Mouse (Mus musculus) kidney, embryonic 15.5 days (tissue): ENCODE measurements around the gene Klhl15. TPM values are rescaled to one million over a fixed set of nuclear protein-coding genes. Genes with fewer than 3 reads are reported as not detected.
"Not testable (repeated sequence)": the region's sequence is repeated elsewhere in the genome, so short reads cannot be mapped to it uniquely, and the experiment has no call there.

Experiments
- ATAC-seq: fragments of 200-750 bp; cut with Nextera tagmentation; replicated peaks from 2 replicates; pipeline ENCODE4 v1.8.0; 2017; ENCODE audit warnings: moderate TSS enrichment; ENCODE audit not compliant: low FRiP score
- H3K27ac ChIP-seq: fragments of 300-500 bp; sonication (generic); 2 replicates; pipeline ENCODE4 v1.5.1; 2015; ENCODE audit warnings: mild to moderate bottlenecking, inconsistent platforms
- H3K27me3 ChIP-seq: fragments of 300-500 bp; sonication (generic); 2 replicates; pipeline ENCODE4 v1.6.1; 2015; ENCODE audit warnings: inconsistent platforms
- H3K36me3 ChIP-seq: fragments of 300-500 bp; sonication (generic); 2 replicates; pipeline ENCODE4 v1.6.1; 2015; ENCODE audit warnings: inconsistent platforms
- H3K4me1 ChIP-seq: fragments of 300-500 bp; sonication (generic); 2 replicates; pipeline ENCODE4 v1.6.1; 2015; ENCODE audit warnings: inconsistent platforms
- H3K4me2 ChIP-seq: fragments of 300-500 bp; sonication (generic); 2 replicates; pipeline ENCODE4 v1.6.1; 2015; ENCODE audit warnings: moderate library complexity, mild to moderate bottlenecking, inconsistent platforms
- H3K4me3 ChIP-seq: fragments of 300-500 bp; sonication (generic); replicated peaks from 2 replicates; pipeline ENCODE4 v1.5.1; 2015; ENCODE audit warnings: mild to moderate bottlenecking, inconsistent platforms
- H3K9ac ChIP-seq: fragments of 300-500 bp; sonication (generic); 2 replicates; pipeline ENCODE4 v1.6.1; 2015; ENCODE audit warnings: mild to moderate bottlenecking, inconsistent platforms
- H3K9me3 ChIP-seq: fragments of 300-500 bp; sonication (generic); replicated peaks from 2 replicates; pipeline ENCODE4 v1.6.1; 2016; ENCODE audit warnings: inconsistent platforms
- WGBS: fragments of 180-500 bp; shearing (Covaris S2); methylation state at CpG from one replicate; pipeline ENCODE4 v1.1.7; 2015; ENCODE audit warnings: mixed read lengths; 5-methylcytosine and 5-hydroxymethylcytosine counted together
- polyA plus RNA-seq: library from polyadenylated mRNA; unstranded; fragments of >200 nt; fragmentation: Nextera tagmentation; extraction: Ambion mirVana; gene quantifications from 2 replicates; pipeline ENCODE4 v1.2.1, GENCODE M21; 2015

Klhl15 gene
- polyA plus RNA-seq = 8.3 and 9.3 TPM in 2 replicates

DNA sequence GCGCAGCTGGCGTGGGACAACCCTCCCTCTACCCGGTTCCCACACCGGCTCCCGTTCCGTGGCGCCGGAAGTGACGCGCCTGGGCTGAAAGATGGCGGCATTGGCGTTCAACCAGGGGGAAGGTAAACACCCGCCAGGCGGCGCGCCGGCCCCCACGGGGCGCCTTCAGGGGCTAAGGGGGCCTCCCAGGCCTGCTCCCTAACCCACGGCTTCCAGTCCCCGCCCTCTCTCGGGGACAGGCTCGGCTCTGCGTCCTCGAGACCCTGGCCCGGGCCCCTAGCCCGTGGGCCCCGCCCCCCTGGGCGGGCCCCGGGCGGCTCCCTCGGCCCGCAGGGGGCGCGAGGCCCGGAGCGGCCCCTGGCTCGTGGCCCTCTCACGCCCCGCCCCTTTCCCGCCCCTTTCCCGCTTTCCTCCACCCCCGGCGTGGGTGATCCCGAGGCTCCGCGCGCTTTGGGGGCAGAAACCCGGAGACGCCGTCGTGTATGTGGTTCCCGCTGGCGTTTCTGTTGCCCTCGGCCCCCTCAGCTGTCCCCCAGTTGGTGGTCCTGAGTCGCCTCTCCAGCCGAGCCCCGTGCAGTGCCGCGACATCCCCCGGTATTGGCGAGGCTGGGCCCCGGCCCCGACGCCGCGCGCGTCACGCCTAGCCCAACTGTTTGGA, at the start of gene Klhl15:
Klhl15 (plus strand) TSS at position 68 of the 658 bp plus-strand sequence.
- Histone ChIP-seq H3K27ac (peak within 1 kb of the TSS; percentile 89), H3K4me3 (peak within 1 kb of the TSS; percentile 65), H3K4me1 (no peaks in the 10 kb centered on the region), H3K9me3 (no peaks in the 10 kb centered on the region), H3K27me3 (peaks cover 78% of the 10 kb centered on the region), H3K36me3 (no peaks in the 10 kb centered on the region), H3K9ac (peak within 1 kb of the TSS; percentile 63), H3K4me2 (peak within 1 kb of the TSS; percentile 60)
- 12% methylated on average over 57 of the region's 70 CpGs for WGBS
- ATAC-seq = peak; percentile 98

DNA sequence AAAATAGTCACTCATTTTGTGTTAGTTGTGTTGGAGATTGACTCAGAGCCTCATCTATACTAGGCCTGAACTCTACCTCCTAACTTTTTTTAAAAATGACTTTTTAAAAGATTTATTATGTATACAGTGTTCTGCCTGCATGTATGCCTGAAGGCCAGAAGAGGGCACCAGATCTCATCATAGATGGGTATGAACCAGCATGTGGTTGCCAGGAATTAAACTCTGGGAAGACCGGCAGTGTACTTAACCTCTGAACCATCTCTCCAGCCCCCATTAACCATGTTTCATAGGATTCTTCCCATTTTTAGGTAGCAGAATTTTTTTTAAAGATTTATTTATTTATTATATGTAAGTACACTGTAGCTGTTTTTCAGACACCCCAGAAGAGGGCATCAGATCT, 49.2 kb upstream of the Klhl15 start:
- H3K27ac ChIP-seq = no peak overlapping the region
- H3K4me2 ChIP-seq = no peak overlapping the region
- WGBS = 43% methylated on average over 1 of the region's 1 CpGs
- no peaks in the 10 kb centered on the region for H3K4me1 ChIP-seq
- H3K9ac ChIP-seq = no peak overlapping the region
- peaks cover 29% of the 10 kb centered on the region for H3K27me3 ChIP-seq
- no peak overlapping the region for H3K4me3 ChIP-seq
- no peak for ATAC-seq
- no peaks in the 10 kb centered on the region for H3K9me3 ChIP-seq
- no peaks in the 10 kb centered on the region for H3K36me3 ChIP-seq

DNA sequence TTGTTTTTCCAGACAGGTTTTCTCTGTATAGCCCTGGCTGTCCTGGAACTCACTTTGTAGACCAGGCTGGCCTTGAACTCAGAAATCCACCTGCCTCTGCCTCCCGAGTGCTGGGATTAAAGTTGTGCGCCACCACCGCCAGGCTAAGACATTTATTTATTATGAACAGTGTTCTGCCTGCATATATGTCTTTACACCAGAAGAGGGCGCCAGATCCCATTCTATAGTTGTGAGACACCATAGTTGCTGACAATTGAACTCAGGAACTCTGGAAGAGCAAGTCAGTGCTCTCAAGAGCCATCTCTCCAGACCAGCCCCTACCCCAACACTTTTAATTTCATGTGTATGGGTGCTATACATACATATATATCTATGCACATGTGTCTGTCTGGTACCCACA, 40.5 kb upstream of the Klhl15 start:
- not testable (repeated sequence) for H3K27me3 ChIP-seq, H3K4me3 ChIP-seq, H3K4me2 ChIP-seq, H3K27ac ChIP-seq, H3K9me3 ChIP-seq, H3K9ac ChIP-seq, H3K4me1 ChIP-seq, ATAC-seq
- peaks cover 82% of the 10 kb centered on the region for H3K36me3 ChIP-seq
- 70% methylated on average over 4 of the region's 4 CpGs for WGBS

DNA sequence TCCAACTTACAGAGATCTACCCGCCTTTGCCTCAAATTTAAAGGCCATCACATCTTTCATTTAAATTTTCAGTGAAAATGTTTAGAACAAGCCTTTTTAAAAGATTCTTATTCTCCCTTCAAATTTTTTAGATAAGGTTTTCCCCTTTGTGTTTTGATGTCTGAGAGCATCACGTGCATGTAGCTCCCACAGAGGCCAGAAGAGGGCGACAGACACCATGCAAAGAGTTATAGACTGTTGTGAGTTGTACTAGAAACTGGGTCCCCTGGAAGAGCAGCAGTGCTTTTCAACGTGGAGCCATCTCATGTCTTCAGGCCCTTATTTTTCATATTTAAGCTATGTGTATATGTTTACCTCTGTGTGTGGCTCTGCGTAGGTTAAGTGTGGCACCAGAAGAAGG, 36.6 kb upstream of the Klhl15 start:
- no peak overlapping the region for H3K4me3 ChIP-seq
- H3K36me3 ChIP-seq = peaks cover 96% of the 10 kb centered on the region
- WGBS = 82% methylated on average over 5 of the region's 5 CpGs
- ATAC-seq = no peak
- no peaks in the 10 kb centered on the region for H3K9me3 ChIP-seq
- no peaks in the 10 kb centered on the region for H3K27me3 ChIP-seq
- H3K4me2 ChIP-seq = no peak overlapping the region
- H3K9ac ChIP-seq = no peak overlapping the region
- H3K27ac ChIP-seq = no peak overlapping the region
- no peaks in the 10 kb centered on the region for H3K4me1 ChIP-seq

DNA sequence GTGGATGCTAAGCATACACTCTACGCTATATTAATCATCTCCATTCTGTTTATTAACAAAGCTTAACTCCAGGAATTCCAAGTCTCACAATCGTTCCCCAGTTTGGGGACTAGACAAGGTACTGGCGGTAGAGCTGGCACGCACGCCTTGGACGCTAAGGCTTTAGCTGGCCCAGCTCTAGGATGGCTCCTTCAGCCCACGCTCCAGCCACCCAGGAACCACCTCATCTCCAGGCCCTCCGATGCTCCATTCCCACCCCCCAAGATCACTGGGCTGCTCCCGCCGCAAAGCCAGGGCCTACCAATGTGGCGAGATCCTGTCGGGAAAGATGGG, 22.2 kb upstream of the Klhl15 start:
- H3K36me3 ChIP-seq = peaks cover 35% of the 10 kb centered on the region
- H3K9me3 ChIP-seq = no peaks in the 10 kb centered on the region
- H3K4me2 ChIP-seq = peak overlapping the region; percentile 60
- peaks cover 3% of the 10 kb centered on the region; the same call in 1 of the 2 replicates for H3K4me1 ChIP-seq
- peak overlapping the region; percentile 87 for H3K27ac ChIP-seq
- H3K27me3 ChIP-seq = no peaks in the 10 kb centered on the region
- H3K9ac ChIP-seq = peak overlapping the region; percentile 85
- ATAC-seq = peak; percentile 77
- peak overlapping the region; percentile 88 for H3K4me3 ChIP-seq
- WGBS = 1% methylated on average over 12 of the region's 12 CpGs

DNA sequence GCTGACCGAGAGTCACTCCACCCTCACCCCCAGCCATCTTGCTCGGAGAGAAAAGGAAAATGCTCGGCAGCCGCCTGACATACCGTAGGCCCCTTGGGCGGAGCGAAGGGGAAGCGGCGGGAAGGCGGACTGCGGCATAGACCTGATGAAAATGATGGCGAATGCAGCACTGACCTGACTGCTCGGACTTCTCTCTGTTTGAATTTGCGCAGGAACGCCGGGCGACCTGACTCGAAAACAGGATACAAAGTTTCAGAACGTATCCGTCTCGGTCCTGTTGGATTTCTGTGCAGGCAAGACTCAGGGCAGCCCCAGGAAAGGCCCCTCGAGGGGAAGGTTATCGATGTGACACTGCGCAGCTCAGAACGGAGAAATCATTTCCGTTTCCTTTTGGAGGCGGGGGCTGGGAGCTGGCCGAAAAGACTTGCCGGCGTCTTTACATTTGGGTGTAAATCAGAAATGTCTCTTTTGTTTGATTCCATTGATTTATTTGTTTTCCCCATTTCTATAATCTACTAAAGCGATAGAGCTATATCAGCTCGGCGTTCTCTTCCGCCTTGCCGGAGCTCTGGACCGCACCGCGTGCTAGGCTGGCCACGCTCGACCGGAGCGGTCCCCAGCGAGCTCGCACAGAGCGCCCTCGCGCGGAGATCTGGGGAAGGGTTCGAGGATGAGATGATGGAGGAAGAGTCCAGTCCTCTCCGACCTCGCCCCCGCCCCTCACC, 21.6 kb upstream of the Klhl15 start, which contains the start of gene Eif2s3x:
Eif2s3x (minus strand) TSS at position 266 of the 725 bp plus-strand sequence.
- under 1% methylated on average over 52 of the region's 52 CpGs for WGBS
- Histone ChIP-seq H3K9me3 (no peaks in the 10 kb centered on the region), H3K4me3 (peak within 1 kb of the TSS; percentile 88), H3K27ac (peak within 1 kb of the TSS; percentile 87), H3K9ac (peak within 1 kb of the TSS; percentile 85), H3K27me3 (no peaks in the 10 kb centered on the region), H3K4me1 (peaks cover 3% of the 10 kb centered on the region; the same call in 1 of the 2 replicates), H3K36me3 (peaks cover 30% of the 10 kb centered on the region), H3K4me2 (peak within 1 kb of the TSS; percentile 60)
- peak; percentile 96 for ATAC-seq

DNA sequence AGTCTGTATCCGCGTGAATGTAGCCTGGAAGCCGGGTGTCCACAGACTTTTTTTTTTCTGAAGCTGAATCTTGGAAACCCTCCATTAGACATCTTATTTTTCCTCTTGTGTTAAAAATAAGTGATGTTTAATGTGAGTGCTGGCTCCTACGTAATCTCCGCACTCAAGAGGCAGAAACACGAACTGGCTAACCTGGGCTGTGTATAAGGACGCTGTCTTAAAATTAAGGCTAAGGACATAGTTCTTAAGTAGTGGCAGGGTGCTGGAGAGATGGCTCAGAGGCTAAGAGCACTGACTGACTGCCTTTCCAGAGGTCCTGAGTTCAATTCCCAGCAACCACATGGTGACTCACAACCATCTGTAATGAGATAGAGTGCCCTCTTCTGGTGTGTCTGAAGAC, 21.0 kb upstream of the Klhl15 start:
- ATAC-seq = no peak
- H3K36me3 ChIP-seq = peaks cover 23% of the 10 kb centered on the region
- no peaks in the 10 kb centered on the region for H3K9me3 ChIP-seq
- no peaks in the 10 kb centered on the region for H3K27me3 ChIP-seq
- H3K4me1 ChIP-seq = peaks cover 3% of the 10 kb centered on the region; the same call in 1 of the 2 replicates
- H3K27ac ChIP-seq = peak overlapping the region; percentile 87
- H3K4me2 ChIP-seq = peak overlapping the region; percentile 57
- H3K9ac ChIP-seq = peak overlapping the region; percentile 85; the same call in 1 of the 2 replicates
- 11% methylated on average over 7 of the region's 7 CpGs for WGBS
- H3K4me3 ChIP-seq = peak overlapping the region; percentile 88

DNA sequence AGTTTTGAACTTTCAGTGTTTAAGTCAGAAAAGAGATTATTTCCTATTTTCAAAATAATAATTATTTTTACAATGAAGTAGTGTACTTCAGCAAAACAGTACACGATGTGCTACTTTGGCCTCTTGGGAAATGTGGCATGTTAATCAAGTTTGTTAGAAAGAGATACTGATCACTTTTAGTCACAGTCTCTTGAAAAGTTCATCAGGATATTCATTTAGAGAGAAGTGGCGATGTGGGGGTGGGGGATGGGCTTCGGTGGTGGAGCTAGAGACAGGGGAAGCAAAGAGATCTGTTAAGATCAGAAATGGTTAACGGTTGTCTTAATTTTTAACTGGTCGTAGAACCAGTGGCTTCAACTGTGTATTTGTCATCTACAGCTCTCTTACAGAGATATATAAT, 967 bp upstream of the Klhl15 start:
- no peak overlapping the region for H3K4me3 ChIP-seq
- H3K27me3 ChIP-seq = peaks cover 69% of the 10 kb centered on the region
- WGBS = 34% methylated on average over 5 of the region's 5 CpGs
- H3K27ac ChIP-seq = no peak overlapping the region
- ATAC-seq = no peak
- H3K9ac ChIP-seq = no peak overlapping the region
- H3K9me3 ChIP-seq = no peaks in the 10 kb centered on the region
- H3K4me1 ChIP-seq = no peaks in the 10 kb centered on the region
- H3K36me3 ChIP-seq = no peaks in the 10 kb centered on the region
- H3K4me2 ChIP-seq = peak overlapping the region; percentile 60

DNA sequence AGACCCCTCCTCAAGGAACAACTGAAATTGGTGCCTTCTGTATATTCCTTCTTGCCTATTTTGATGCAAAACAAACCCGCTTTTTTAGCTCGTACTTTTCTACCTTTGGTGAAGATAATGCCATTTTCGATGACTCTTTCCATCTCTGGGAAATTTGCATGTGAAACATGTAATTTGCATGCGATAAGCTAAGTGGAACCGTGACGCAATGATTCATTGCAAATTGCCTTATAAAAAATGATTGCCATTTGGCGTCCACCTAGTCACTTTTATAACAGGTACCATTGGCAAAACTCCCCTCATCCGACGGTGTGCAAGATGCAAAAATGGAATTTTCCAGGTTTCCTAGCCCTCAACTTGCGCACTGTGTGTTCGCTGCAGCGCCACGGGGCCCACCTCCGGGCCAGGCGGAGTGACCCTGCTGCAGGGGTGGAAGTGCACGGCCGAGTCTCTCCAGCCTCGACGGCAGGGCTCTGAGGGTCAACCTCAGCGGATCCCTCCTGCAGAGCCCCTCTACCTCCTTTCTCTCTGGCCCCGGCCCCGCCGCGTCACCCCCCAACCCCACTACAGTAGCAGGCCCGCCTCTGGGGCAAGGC, 365 bp upstream of the Klhl15 start:
- H3K27me3 ChIP-seq = peaks cover 74% of the 10 kb centered on the region
- H3K4me2 ChIP-seq = peak overlapping the region; percentile 60
- 11% methylated on average over 20 of the region's 25 CpGs for WGBS
- no peaks in the 10 kb centered on the region for H3K9me3 ChIP-seq
- ATAC-seq = no peak; the same call in 1 of the 2 replicates
- H3K4me3 ChIP-seq = peak overlapping the region; percentile 65
- H3K36me3 ChIP-seq = no peaks in the 10 kb centered on the region
- H3K4me1 ChIP-seq = no peaks in the 10 kb centered on the region
- H3K9ac ChIP-seq = peak overlapping the region; percentile 63
- peak overlapping the region; percentile 89 for H3K27ac ChIP-seq

DNA sequence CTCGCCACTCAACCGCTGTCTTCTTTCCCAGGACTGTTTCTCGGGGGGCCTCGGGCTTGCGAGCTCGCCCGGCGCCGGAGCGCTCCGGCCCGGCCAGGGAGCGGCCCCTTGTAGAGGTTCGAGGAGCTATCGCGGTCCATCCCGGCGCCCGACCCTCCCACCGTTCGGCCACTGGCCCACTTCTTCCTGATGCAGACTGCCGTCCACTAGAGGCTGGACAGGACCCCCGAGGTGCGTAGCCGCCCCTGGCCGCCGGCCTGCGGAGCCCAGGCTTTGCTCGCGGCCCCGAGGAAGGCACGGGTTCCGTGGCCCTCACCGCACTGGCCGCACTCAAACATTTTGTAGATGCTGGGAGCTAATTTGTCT, 774 bp downstream of the Klhl15 start:
- Histone ChIP-seq H3K4me1 (no peaks in the 10 kb centered on the region), H3K4me3 (peak overlapping the region; percentile 65), H3K27ac (peak overlapping the region; percentile 89), H3K9ac (peak overlapping the region; percentile 63), H3K9me3 (no peaks in the 10 kb centered on the region), H3K36me3 (no peaks in the 10 kb centered on the region), H3K27me3 (peaks cover 74% of the 10 kb centered on the region), H3K4me2 (peak overlapping the region; percentile 60)
- peak; percentile 57 for ATAC-seq
- 11% methylated on average over 35 of the region's 35 CpGs for WGBS

DNA sequence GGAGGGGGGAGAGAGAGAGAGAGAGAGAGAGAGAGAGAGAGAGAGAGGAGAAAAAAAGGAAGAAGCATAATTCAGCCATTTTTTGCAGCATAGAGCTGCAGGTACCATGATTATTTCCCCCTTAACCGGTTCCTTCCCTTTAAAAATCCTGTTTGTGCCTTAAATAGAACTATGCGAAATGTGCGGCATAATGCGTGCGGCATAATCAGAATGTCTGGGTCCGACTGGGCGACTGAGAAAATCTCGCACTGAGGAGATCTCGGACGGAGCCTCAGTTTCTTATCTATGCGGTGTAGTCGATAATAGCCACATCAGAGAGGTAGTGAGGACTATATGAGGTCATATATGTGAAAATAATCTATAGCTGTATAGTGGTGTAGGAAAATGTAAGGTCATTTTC, 1.2 kb downstream of the Klhl15 start:
- ATAC-seq = no peak
- H3K36me3 ChIP-seq = no peaks in the 10 kb centered on the region
- peak overlapping the region; percentile 65 for H3K4me3 ChIP-seq
- WGBS = 29% methylated on average over 12 of the region's 12 CpGs
- H3K27ac ChIP-seq = no peak overlapping the region
- peak overlapping the region; percentile 60 for H3K4me2 ChIP-seq
- H3K4me1 ChIP-seq = no peaks in the 10 kb centered on the region
- H3K27me3 ChIP-seq = peaks cover 71% of the 10 kb centered on the region
- H3K9ac ChIP-seq = peak overlapping the region; percentile 63; the same call in 1 of the 2 replicates
- no peaks in the 10 kb centered on the region for H3K9me3 ChIP-seq

DNA sequence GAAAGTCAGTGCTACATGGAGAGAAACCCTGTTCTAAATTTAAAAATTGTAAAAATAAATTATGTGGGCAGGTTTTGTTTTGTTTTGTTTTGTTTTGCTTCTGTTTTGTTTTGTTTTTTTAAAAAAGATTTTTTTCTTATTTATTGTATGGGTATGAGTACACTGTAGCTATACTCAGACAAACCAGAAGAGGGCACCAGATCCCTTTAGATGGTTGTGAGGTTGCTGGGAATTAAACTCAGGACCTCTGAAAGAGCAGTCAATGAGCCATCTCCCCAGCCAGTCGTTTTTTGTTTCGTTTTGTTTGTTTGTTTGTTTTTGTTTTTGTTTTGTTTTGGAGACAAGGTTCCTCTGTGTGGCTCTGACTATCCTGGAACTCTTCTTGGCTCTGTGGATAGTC, 54.5 kb downstream of the Klhl15 start:
- no peaks in the 10 kb centered on the region for H3K4me1 ChIP-seq
- no peaks in the 10 kb centered on the region for H3K9me3 ChIP-seq
- H3K27me3 ChIP-seq = peaks cover 50% of the 10 kb centered on the region
- no peaks in the 10 kb centered on the region for H3K36me3 ChIP-seq
- no peak overlapping the region for H3K4me2 ChIP-seq
- 11% methylated on average over 2 of the region's 2 CpGs for WGBS
- no peak overlapping the region for H3K9ac ChIP-seq
- H3K27ac ChIP-seq = no peak overlapping the region
- ATAC-seq = no peak
- H3K4me3 ChIP-seq = no peak overlapping the region
